Mouse (Mus musculus): ENCODE measurements around the gene Bcap31. TPM values are rescaled to one million over a fixed set of nuclear protein-coding genes. Genes with fewer than 3 reads are reported as not detected.
"Not testable (repeated sequence)": the region's sequence is repeated elsewhere in the genome, so short reads cannot be mapped to it uniquely, and the experiment has no call there.

Bcap31 gene
- 208 and 230 TPM in 2 replicates for total RNA-seq (2021)
- long read RNA-seq, experiment 1, transcript Bcap31-201 (8 exons, 1,219 nt), result major isoform, 229 of 248 reads
- long read RNA-seq, experiment 1, partial matches to known transcripts, result 10 of 248 reads
- long read RNA-seq, experiment 1, other reads (novel, unspliced or antisense), result 9 of 248 reads
- long read RNA-seq, experiment 2, transcript Bcap31-201 (8 exons, 1,219 nt), result major isoform, 201 of 220 reads
- long read RNA-seq, experiment 2, partial matches to known transcripts, result 13 of 220 reads
- long read RNA-seq, experiment 2, other reads (novel, unspliced or antisense), result 6 of 220 reads

GRCm38 (mm10) chrX:73716109-73716661 is at the start of gene Bcap31, which contains the start of gene Abcd1:
Gene Bcap31 (minus strand): TSS chrX:73716175.
Gene Abcd1 (plus strand): TSS chrX:73716597.
- DNase-seq, result peak; percentile 95

GRCm38 (mm10) chrX:73765311-73765710 is 49.3 kb upstream of the Bcap31 start:
- peak; percentile 86 for DNase-seq

GRCm38 (mm10) chrX:73758611-73759290 is 42.8 kb upstream of the Bcap31 start:
- DNase-seq, result peak; percentile 30

GRCm38 (mm10) chrX:73756334-73757140 is 40.6 kb upstream of the Bcap31 start, which contains the start of gene Plxnb3:
Gene Plxnb3 (plus strand): TSS chrX:73757090.
- DNase-seq, result no peak

DNA sequence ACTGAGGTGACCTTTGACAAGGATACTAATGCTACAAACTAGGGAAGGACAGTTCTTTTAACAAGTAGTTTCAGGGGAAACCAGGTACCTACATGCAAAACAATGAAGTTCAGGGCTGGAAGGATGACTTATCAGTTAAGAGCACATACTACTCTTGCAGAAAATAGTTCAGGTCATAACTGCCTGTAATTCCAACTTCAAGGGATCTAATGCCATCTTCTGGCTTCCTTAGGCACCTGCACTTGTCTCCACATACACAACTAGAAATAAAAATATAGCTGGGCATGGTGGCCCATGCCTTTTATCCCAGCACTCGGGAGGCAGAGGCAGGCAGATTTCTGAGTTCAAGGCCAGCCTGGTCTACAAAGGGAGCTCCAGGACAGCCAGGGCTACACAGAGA is 33.0 kb upstream of the Bcap31 start:
- DNase-seq, result no peak

DNA sequence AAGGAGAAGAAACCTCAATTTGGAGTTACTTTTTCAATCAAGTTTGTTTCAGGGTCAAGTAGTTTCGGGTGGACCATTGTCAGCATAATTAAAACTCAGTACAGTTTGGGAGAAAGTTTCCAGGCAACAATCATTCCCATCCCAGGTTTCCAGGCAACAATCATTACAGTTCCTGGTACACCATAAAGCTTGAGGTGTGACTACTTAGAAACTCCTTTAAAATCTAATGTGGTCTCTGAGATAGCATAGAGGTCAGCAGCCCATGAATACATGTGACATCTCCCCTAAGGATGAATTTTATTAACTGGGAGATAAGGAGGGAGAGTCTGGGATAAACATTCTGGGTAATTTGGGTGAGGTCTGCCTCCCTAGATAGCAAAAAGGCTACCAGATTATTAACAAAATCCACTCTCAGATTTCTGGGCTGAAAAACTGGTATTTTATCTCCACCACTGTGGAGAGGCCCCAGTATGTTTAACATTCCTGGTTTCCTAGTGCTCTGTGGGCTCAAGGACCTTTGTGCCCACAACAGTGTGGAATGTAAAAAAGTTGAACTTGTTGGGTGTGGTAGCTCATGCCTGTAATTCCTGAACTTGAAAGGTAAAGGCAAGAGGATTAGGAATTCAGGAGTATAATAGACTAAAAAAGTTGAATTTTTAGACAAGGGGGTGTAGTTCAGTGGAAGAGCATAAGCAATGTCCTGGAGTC is 29.0 kb upstream of the Bcap31 start:
- DNase-seq, result no peak

GRCm38 (mm10) chrX:73739841-73740240 is 23.9 kb upstream of the Bcap31 start:
- not testable (repeated sequence) for DNase-seq

DNA sequence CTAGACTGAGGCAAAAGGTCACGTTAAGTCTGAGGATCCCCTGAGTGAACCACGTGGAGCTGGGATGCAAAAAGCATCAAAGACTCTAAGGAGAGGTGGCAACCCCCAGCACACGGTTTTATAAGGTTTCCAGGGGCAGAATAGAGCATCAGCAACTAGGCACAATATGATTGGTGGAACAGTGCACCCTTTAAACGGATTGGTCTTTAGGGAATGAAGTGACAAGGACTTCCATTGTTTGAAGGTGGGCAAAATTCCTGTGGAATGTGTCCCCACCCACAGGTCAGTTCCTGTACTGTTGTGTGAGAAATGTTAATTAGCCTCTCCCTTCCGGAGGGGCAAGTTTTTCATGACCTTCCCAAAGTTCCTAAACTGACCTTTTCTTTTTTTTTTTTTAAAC is 23.2 kb upstream of the Bcap31 start:
- DNase-seq, result no peak

GRCm38 (mm10) chrX:73738155-73738554 is 22.2 kb upstream of the Bcap31 start:
- no peak for DNase-seq

- DNase-seq, result no peak
These were observed 14.9 kb upstream of the Bcap31 start for GRCm38 (mm10) chrX:73730908-73731307.

DNA sequence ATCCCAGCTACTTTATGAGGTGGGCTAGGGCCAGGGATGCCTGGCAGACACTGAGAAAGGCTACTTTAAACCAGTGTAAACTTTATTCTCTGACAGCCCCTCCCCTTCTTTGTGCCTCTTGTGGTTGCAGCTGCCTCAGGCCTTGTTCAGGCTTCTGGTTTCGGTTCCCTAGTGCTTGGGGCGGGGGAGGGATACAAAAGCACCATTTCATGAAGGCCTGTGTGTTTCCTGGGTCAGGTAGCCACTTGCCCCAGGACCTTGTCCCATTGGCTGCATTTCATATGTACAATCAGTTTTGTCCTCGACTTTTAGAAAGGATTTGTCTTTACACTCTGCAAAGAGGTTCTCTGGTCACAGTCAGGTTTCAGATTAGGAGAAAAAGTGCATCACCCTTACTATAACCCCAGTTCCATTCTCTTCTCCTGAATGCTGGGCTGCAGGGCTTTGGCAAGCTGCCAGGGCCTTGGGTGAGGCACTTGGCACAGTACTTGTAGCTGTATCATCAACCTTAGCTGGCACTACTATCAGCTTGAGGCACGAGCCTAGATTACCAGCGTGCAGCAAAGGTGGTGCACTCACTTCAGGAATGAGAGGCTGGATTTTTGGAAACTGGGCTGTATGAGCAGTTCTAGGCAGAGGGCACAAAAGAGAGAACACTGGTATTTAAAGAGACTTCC is 2.8 kb upstream of the Bcap31 start:
- peak; percentile 84 for DNase-seq

GRCm38 (mm10) chrX:73718271-73718670 is 2.3 kb upstream of the Bcap31 start:
- peak; percentile 72 for DNase-seq

- DNase-seq, result peak; percentile 23
These were observed 1.7 kb upstream of the Bcap31 start for GRCm38 (mm10) chrX:73717667-73718066.

DNA sequence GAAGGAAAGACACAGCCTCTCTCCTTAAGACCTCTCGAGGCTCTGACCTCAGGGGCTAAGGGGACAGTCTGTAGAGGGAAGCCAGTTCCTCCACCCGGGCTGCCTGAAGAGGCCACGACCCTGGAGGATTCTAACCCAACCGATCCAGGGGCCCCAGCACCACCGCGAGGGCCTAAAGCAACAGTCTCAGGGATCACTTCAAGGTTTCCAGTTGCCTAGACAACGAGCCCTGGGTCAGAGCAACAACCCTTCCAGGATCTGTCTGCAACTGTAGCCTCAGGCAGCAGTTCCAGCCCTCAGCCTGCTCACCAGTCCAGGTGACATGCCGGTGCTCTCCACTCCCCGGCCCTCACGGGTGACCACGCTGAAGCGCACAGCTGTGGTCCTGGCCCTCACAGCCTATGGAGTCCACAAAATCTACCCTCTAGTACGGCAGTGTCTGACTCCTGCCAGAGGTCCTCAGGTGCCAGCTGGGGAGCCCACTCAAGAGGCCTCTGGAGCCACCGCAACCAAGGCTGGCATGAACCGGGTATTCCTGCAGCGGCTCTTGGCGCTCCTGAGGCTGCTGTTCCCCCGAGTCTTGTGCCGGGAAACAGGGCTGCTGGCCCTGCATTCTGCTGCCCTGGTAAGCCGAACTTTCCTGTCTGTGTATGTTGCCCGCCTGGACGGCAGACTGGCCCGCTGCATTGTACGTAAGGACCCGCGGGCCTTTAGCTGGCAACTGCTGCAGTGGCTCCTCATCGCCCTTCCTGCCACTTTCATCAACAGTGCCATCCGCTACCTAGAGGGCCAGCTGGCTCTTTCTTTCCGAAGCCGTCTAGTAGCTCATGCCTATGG is 952 bp upstream of the Bcap31 start:
- DNase-seq, result peak; percentile 36

DNA sequence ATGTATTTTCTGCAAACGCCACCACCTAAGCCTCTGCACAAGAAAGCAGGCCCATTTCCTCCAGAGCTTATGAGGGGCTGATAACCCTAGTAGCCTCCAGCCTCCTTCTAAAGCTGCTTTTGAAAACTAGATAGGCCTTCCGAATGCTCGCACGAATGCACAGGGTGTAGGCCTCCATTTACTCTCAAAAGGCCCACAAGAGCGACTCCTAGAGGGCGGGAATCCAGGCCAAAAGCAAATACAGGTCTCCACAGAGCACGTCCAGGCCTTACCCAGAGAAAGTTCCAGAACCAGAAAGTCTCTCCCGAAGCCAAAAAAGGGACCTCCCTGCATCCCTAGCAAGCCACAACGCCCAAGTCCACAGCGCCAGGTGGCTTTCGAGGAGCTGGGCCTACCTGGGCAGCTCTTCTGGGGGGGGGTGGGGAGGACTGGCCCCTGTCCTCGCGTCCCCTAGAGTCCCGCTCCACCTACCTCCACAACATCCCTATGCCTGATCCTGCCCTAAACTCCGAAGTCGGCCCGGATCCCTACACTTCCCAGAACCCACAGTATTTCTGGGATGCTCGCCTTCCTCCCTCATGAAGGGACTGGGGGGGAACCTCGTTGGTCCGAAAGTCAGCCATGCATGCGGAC is 383 bp downstream of the Bcap31 start:
- DNase-seq, result peak; percentile 68

DNA sequence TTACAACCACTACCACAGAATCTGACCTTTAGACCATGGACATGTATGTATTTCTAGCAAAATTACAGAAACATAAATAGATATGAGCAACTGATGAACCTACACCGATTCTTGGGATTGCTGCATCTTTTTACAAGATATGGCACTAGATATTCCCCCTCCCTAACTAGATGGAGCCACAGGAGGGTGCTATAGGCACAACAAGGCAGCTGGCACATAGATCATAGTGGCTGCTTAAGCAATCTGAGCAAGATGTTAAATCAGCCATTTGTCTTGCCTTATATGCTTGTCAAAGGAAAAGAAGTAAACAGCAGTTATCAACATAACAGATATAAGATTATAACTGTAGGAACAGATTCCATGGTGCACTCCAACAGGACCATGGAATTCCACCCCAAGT is 15.5 kb downstream of the Bcap31 start:
- DNase-seq, result no peak

DNA sequence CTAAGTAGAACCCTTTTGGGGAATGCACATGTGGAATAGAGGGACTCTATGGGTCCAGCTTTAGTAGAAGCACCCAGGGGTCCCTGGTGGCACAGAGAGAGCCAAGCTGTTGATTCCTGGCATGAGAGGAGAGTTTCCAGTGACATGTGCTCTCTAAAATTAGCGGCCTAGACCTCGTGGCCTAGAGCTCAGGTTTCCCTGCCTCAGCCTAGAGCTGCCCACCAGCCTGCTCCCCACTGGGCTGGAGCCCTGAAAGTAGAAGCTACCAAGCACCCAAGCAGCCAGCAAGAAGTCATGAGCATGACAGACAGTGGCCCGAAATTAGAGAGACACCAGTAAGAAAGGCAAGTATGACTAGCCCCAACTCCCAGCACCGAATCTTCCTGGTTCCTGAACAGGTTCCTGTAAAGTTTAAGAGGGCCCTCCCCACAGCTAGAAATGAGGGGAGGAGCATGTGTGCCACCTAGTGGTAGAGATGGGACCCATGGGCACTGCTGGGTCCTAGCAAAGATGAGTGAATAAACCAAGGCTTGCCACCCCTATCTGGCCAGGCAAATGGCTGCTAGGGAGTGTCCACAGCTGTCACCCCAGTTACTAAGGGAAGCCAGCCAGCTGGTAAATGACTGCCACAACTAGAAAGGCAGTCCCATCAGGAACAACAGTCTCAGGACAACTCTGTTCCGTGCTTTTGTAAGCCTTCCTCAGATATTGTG is 24.9 kb downstream of the Bcap31 start:
- peak; percentile 73 for DNase-seq

GRCm38 (mm10) chrX:73685629-73686028 is 30.3 kb downstream of the Bcap31 start:
- DNase-seq, result peak; percentile 75

DNA sequence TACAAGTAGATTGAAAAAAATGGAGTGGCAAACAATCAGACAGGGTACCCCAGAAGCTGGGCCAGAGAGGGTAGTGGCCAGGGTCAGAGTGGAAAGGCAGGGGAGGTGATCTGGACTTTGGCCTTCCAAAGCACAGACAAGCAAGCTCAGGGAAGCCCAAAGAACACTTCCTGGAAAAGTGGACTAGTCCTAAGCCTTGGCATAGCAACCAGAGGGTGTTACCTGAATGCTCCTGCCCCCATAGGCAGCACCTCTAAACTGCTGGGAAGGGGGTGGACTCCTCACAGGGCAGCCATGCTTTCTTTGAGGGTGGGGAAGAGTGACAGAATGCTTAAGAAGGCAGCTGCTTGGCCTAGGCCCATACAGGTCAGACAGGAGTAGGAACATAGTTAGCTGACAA is 31.0 kb downstream of the Bcap31 start:
- no peak for DNase-seq

All from adrenal gland, postnatal 14 days (tissue).